Mouse (Mus musculus) stomach, embryonic 14.5 days (tissue): ENCODE data around the gene Gucy2e. TPM values are rescaled to one million over a fixed set of nuclear protein-coding genes. Genes with fewer than 3 reads are reported as not detected.

Experiments used
- ATAC-seq: fragments of 200-750 bp; cut with Nextera tagmentation; 2 replicates; pipeline ENCODE4 v1.8.0; 2017; ENCODE audit warnings: low read depth, moderate TSS enrichment; ENCODE audit not compliant: insufficient number of reproducible peaks, insufficient read depth, low FRiP score
- H3K27ac ChIP-seq: fragments of 300-500 bp; sonication (generic); 2 replicates; pipeline ENCODE4 v1.5.1; 2014; ENCODE audit warnings: mild to moderate bottlenecking, low read length, moderate library complexity, mixed read lengths
- H3K27me3 ChIP-seq: fragments of 300-500 bp; sonication (generic); 2 replicates; pipeline ENCODE4 v1.6.1; 2014; ENCODE audit warnings: low read length, control low read depth, mixed read lengths; ENCODE audit not compliant: control insufficient read depth, insufficient read depth
- H3K36me3 ChIP-seq: fragments of 300-500 bp; sonication (generic); 2 replicates; pipeline ENCODE4 v1.6.1; 2014; ENCODE audit warnings: mild to moderate bottlenecking, control low read depth, low read length, moderate library complexity, mixed read lengths; ENCODE audit not compliant: control insufficient read depth, insufficient read depth
- H3K4me1 ChIP-seq: fragments of 300-500 bp; sonication (generic); 2 replicates; pipeline ENCODE4 v1.6.1; 2014; ENCODE audit warnings: low read length, control low read depth, mixed read lengths; ENCODE audit not compliant: control insufficient read depth, insufficient read depth
- H3K4me2 ChIP-seq: fragments of 300-500 bp; sonication (generic); replicated peaks from 2 replicates; pipeline ENCODE4 v1.6.1; 2014; ENCODE audit warnings: low read depth, low read length, control low read depth
- H3K4me3 ChIP-seq: fragments of 300-500 bp; sonication (generic); 2 replicates; pipeline ENCODE4 v1.5.1; 2014; ENCODE audit warnings: low read depth, low read length, control low read depth
- H3K9ac ChIP-seq: fragments of 300-500 bp; sonication (generic); replicated peaks from 2 replicates; pipeline ENCODE4 v1.6.1; 2014; ENCODE audit warnings: low read depth, mild to moderate bottlenecking, control low read depth, low read length, moderate library complexity, mixed read lengths
- H3K9me3 ChIP-seq: fragments of 300-500 bp; sonication (generic); 2 replicates; pipeline ENCODE4 v1.6.1; 2016; ENCODE audit warnings: low read depth, low read length, control low read depth; ENCODE audit not compliant: control insufficient read depth
- WGBS: fragments of 180-500 bp; shearing (Covaris S2); extraction: QIAGEN DNeasy Blood & Tissue Kit; methylation state at CpG from one replicate; pipeline ENCODE4 v1.1.7; 2014; 5-methylcytosine and 5-hydroxymethylcytosine counted together
- polyA plus RNA-seq: library from polyadenylated mRNA; unstranded; fragments of >200 nt; fragmentation: Nextera tagmentation; extraction: Ambion mirVana; gene quantifications from 2 replicates; pipeline ENCODE4 v1.2.1, GENCODE M21; 2014

The Gucy2e gene
- polyA plus RNA-seq, 1 experiment from 2014 or later, result 0.06 TPM

DNA sequence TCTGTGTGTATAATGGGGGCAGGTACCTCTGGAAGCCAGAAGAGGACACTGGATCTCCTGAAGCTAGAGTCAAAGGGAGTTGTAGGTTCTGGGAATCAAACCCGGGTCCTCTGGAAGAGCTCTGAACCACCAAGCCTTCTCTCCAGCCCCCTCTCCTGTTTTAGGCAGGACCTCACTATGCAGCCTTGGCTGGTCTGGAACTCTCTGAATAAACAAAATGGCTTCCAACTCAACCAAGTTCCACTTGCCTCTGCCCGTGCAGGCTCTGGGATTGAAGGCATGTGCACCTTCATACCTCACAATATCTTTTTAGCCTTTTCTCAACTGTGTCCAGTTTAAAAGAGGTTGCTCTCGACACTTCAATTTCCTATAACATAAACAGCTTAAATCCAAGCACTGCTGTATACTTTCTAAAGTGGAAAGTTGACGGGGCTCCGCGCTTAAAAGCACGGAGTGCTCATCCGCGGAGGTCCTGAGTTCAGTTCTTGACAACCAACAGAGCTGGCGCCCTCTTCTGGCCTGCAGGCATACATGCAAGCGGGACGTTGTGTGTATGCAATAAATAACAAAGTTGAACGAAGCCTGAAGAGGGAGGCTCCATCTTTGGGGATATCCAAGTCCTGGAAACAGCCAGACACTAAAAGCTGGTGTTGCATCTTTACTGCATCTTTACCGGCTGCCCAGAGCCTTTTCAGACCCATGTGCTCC, 14.5 kb upstream of the Gucy2e start:
- Histone ChIP-seq H3K27ac (no peak overlapping the region), H3K9me3 (no peaks in the 10 kb centered on the region), H3K27me3 (no peaks in the 10 kb centered on the region), H3K4me1 (no peaks in the 10 kb centered on the region), H3K36me3 (no peaks in the 10 kb centered on the region), H3K4me2 (no peak overlapping the region), H3K9ac (no peak overlapping the region), H3K4me3 (no peak overlapping the region)
- WGBS, result 52% methylated on average over 14 of the region's 14 CpGs
- no peak for ATAC-seq

- no peaks in the 10 kb centered on the region for H3K9me3 ChIP-seq
- H3K4me3 ChIP-seq, result no peak overlapping the region
- no peaks in the 10 kb centered on the region for H3K27me3 ChIP-seq
- WGBS, result 72% methylated on average over 5 of the region's 5 CpGs
- H3K9ac ChIP-seq, result no peak overlapping the region
- H3K4me1 ChIP-seq, result no peaks in the 10 kb centered on the region
- H3K27ac ChIP-seq, result no peak overlapping the region
- no peak for ATAC-seq
- no peak overlapping the region for H3K4me2 ChIP-seq
- H3K36me3 ChIP-seq, result no peaks in the 10 kb centered on the region
Measured at GRCm38 (mm10) chr11:69250106-69250505, 13.3 kb upstream of the Gucy2e start.

- no peak overlapping the region for H3K4me3 ChIP-seq
- H3K4me1 ChIP-seq, result no peaks in the 10 kb centered on the region
- H3K27me3 ChIP-seq, result no peaks in the 10 kb centered on the region
- H3K9ac ChIP-seq, result no peak overlapping the region
- H3K27ac ChIP-seq, result no peak overlapping the region
- WGBS, result 87% methylated on average over 3 of the region's 3 CpGs
- no peaks in the 10 kb centered on the region for H3K9me3 ChIP-seq
- no peaks in the 10 kb centered on the region for H3K36me3 ChIP-seq
- H3K4me2 ChIP-seq, result no peak overlapping the region
- ATAC-seq, result no peak
Measured at GRCm38 (mm10) chr11:69249131-69249530, 12.3 kb upstream of the Gucy2e start.

DNA sequence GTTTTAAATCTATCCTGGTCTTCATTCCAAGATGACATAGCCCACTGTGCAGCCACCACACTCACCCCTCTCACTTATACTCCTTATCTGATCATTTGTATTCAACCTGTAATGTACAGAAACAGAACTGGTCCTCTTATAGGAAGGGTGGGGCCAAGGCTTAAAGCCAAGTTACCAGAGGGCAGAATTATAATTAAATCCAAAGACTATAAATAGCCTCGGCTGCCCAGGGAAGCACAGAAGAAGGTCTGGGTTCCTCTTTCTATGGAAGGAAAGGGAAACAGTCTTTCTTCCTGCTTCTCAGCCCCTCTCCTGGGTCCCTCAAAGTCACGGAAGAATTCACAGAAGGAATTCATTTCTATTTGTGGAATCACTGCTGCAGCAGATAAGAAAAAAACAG, 8.8 kb upstream of the Gucy2e start:
- H3K9me3 ChIP-seq, result no peaks in the 10 kb centered on the region
- no peak overlapping the region for H3K27ac ChIP-seq
- ATAC-seq, result no peak
- no peaks in the 10 kb centered on the region for H3K27me3 ChIP-seq
- 38% methylated on average over 2 of the region's 2 CpGs for WGBS
- 0 out of 2 replicates have a peak overlapping the region, but pooled peaks have one; percentile 10 for H3K4me2 ChIP-seq
- no peaks in the 10 kb centered on the region for H3K36me3 ChIP-seq
- H3K4me1 ChIP-seq, result no peaks in the 10 kb centered on the region
- H3K9ac ChIP-seq, result no peak overlapping the region
- no peak overlapping the region for H3K4me3 ChIP-seq

DNA sequence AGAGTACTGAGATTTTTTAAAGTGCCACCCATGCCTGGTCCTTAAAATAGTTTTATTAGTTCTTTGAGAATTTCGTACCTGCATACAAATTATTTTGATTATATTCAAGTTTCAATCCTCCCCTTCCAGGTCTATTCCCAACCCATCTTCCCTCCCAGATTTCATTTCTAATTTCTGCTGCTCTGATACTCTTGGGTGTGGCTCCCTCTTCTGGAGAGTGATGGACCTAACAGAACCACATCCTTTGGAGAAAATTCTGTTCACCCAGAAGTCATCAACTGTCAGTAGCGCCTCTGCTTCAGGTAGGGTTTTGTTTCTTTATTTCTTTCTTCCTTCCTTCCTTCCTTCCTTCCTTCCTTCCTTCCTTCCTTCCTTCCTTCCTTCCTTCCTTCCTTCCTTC, 8.1 kb upstream of the Gucy2e start:
- Histone ChIP-seq H3K4me1 (no peaks in the 10 kb centered on the region), H3K27ac (no peak overlapping the region), H3K9me3 (no peaks in the 10 kb centered on the region), H3K36me3 (no peaks in the 10 kb centered on the region), H3K9ac (no peak overlapping the region), H3K4me2 (0 out of 2 replicates have a peak overlapping the region, but pooled peaks have one; percentile 10), H3K4me3 (no peak overlapping the region), H3K27me3 (no peaks in the 10 kb centered on the region)
- ATAC-seq, result no peak
- WGBS, result 25% methylated on average over 2 of the region's 2 CpGs

GRCm38 (mm10) chr11:69236061-69236925, 543 bp downstream of the Gucy2e start:
- Histone ChIP-seq H3K9me3 (no peaks in the 10 kb centered on the region), H3K27me3 (peaks cover 10% of the 10 kb centered on the region; the same call in 1 of the 2 replicates), H3K4me3 (peak overlapping the region; percentile 32), H3K27ac (no peak overlapping the region), H3K4me1 (peaks cover 8% of the 10 kb centered on the region; the same call in 1 of the 2 replicates), H3K9ac (peak overlapping the region; percentile 28; the same call in 1 of the 2 replicates), H3K4me2 (peak overlapping the region; percentile 69), H3K36me3 (no peaks in the 10 kb centered on the region)
- ATAC-seq, result no peak
- 6% methylated on average over 51 of the region's 51 CpGs for WGBS

GRCm38 (mm10) chr11:69235285-69236060, 1.4 kb downstream of the Gucy2e start:
- H3K27ac ChIP-seq, result no peak overlapping the region
- peak overlapping the region; percentile 28; the same call in 1 of the 2 replicates for H3K9ac ChIP-seq
- 2% methylated on average over 33 of the region's 33 CpGs for WGBS
- peak overlapping the region; percentile 32 for H3K4me3 ChIP-seq
- ATAC-seq, result peak; percentile 91
- peak overlapping the region; percentile 69 for H3K4me2 ChIP-seq
- no peaks in the 10 kb centered on the region for H3K36me3 ChIP-seq
- no peaks in the 10 kb centered on the region for H3K9me3 ChIP-seq
- peaks cover 8% of the 10 kb centered on the region; the same call in 1 of the 2 replicates for H3K4me1 ChIP-seq
- H3K27me3 ChIP-seq, result peaks cover 10% of the 10 kb centered on the region; the same call in 1 of the 2 replicates

DNA sequence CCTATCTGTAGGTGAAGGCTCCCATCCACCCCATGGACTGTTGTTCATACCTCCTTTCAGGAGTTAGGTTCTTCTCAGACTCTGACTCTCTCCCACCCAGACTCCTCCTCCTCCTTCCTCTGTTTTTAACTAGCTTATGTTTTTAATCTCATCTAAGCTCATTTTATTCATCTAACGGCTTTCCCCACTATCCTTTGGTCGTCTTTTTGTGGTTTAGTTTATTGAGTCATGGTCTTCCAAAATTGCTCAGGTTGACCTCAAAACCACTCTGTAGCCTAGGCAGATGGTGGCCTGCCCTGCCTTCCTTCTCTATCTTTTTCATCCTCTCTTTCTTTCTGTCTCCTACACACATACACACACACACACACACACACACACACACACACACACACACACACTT, 3.7 kb downstream of the Gucy2e start:
- Histone ChIP-seq H3K9ac (no peak overlapping the region), H3K4me3 (no peak overlapping the region), H3K27ac (no peak overlapping the region), H3K4me2 (no peak overlapping the region), H3K4me1 (peaks cover 8% of the 10 kb centered on the region; the same call in 1 of the 2 replicates), H3K27me3 (peaks cover 10% of the 10 kb centered on the region; the same call in 1 of the 2 replicates), H3K9me3 (no peaks in the 10 kb centered on the region), H3K36me3 (no peaks in the 10 kb centered on the region)
- WGBS, result 81% methylated on average over 2 of the region's 2 CpGs
- no peak for ATAC-seq
